Mouse (Mus musculus) hindbrain, embryonic 12.5 days (tissue): ENCODE data around the gene Npdc1. TPM values are rescaled to one million over a fixed set of nuclear protein-coding genes. Genes with fewer than 3 reads are reported as not detected.

Experiments
- ATAC-seq: fragments of 200-750 bp; cut with Nextera tagmentation; 2 replicates; pipeline ENCODE4 v1.8.0; 2017; ENCODE audit warnings: moderate TSS enrichment; ENCODE audit not compliant: low FRiP score
- H3K27ac ChIP-seq: fragments of 300-500 bp; sonication (generic); 2 replicates; pipeline ENCODE4 v1.5.1; 2016; ENCODE audit warnings: mild to moderate bottlenecking
- H3K27me3 ChIP-seq: fragments of 300-500 bp; sonication (generic); 2 replicates; pipeline ENCODE4 v1.6.1; 2016; ENCODE audit warnings: mild to moderate bottlenecking
- H3K36me3 ChIP-seq: fragments of 300-500 bp; sonication (generic); 2 replicates; pipeline ENCODE4 v1.6.1; 2016; ENCODE audit warnings: mild to moderate bottlenecking
- H3K4me1 ChIP-seq: fragments of 300-500 bp; sonication (generic); 2 replicates; pipeline ENCODE4 v1.6.1; 2016
- H3K4me2 ChIP-seq: fragments of 300-500 bp; sonication (generic); replicated peaks from 2 replicates; pipeline ENCODE4 v1.6.1; 2016; ENCODE audit warnings: mild to moderate bottlenecking
- H3K4me3 ChIP-seq: fragments of 300-500 bp; sonication (generic); 2 replicates; pipeline ENCODE4 v1.5.1; 2016; ENCODE audit warnings: mild to moderate bottlenecking
- H3K9ac ChIP-seq: fragments of 300-500 bp; sonication (generic); 2 replicates; pipeline ENCODE4 v1.6.1; 2016; ENCODE audit warnings: mild to moderate bottlenecking, moderate library complexity
- H3K9me3 ChIP-seq: fragments of 300-500 bp; sonication (generic); replicated peaks from 2 replicates; pipeline ENCODE4 v1.6.1; 2016; ENCODE audit warnings: mild to moderate bottlenecking
- WGBS: fragments of 180-500 bp; shearing (Covaris S2); methylation state at CpG from one replicate; pipeline ENCODE4 v1.1.7; 2016; 5-methylcytosine and 5-hydroxymethylcytosine counted together
- polyA plus RNA-seq: library from polyadenylated mRNA; unstranded; fragments of >200 nt; fragmentation: Nextera tagmentation; extraction: Ambion mirVana; gene quantifications from 2 replicates; pipeline ENCODE4 v1.2.1, GENCODE M21; 2016

Npdc1 gene
- polyA plus RNA-seq, 1 experiment from 2014 or later = 225 TPM

DNA sequence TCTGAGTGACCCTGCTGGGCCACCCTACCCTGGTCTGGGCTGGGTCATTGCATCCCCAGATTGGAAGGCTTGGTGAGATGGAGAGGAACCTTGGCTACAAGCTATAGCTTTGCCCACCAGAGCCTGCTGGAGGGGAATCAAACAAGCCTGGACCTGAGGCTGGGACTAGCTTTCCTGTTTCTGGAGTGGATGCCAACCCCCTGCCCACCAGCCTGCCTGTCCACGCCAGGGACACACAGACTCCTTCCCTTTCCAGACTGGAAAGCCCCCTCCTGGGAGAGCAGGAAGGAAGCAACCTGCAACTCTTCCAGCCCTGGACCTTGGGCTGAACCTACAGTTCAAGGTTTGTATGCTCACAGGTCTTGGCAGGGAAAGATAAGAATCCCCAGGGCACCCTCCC lies 24.5 kb downstream of the Npdc1 start:
- Histone ChIP-seq H3K36me3 (no peaks in the 10 kb centered on the region), H3K27me3 (peaks cover 40% of the 10 kb centered on the region), H3K27ac (no peak overlapping the region), H3K9me3 (no peaks in the 10 kb centered on the region), H3K9ac (0 out of 2 replicates have a peak overlapping the region, but pooled peaks have one; percentile 23), H3K4me2 (no peak overlapping the region), H3K4me3 (no peak overlapping the region), H3K4me1 (peaks cover 3% of the 10 kb centered on the region; the same call in 1 of the 2 replicates)
- ATAC-seq = no peak
- 64% methylated on average over 1 of the region's 1 CpGs for WGBS

DNA sequence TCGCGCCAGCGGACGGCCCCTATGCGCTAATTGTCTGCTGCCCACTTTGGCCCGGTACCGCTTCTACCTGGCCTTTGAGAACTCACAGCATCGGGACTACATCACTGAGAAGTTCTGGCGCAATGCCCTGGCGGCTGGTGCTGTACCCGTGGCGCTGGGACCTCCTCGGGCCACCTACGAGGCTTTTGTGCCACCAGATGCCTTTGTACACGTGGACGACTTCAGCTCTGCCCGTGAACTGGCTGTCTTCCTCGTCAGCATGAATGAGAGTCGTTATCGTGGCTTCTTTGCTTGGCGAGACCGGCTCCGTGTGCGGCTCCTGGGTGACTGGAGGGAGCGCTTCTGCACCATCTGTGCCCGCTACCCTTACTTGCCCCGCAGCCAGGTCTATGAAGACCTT lies 26.3 kb downstream of the Npdc1 start:
- no peaks in the 10 kb centered on the region for H3K36me3 ChIP-seq
- ATAC-seq = no peak
- WGBS = 48% methylated on average over 27 of the region's 27 CpGs

GRCm38 (mm10) chr2:25426721-25427191 lies 27.6 kb downstream of the Npdc1 start:
- no peak overlapping the region for H3K27ac ChIP-seq
- WGBS = 40% methylated on average over 5 of the region's 5 CpGs

More for the DNA sequence above, 26.3 kb downstream of the Npdc1 start:
- H3K9me3 ChIP-seq = no peaks in the 10 kb centered on the region
- H3K27me3 ChIP-seq = peaks cover 52% of the 10 kb centered on the region
- H3K4me3 ChIP-seq = no peak overlapping the region
- H3K4me1 ChIP-seq = peaks cover 19% of the 10 kb centered on the region
- H3K9ac ChIP-seq = no peak overlapping the region
- H3K27ac ChIP-seq = no peak overlapping the region
- no peak overlapping the region for H3K4me2 ChIP-seq

GRCm38 (mm10) chr2:25427256-25427655 lies 28.1 kb downstream of the Npdc1 start:
- Histone ChIP-seq H3K4me3 (no peak overlapping the region), H3K9me3 (no peaks in the 10 kb centered on the region), H3K4me1 (peaks cover 31% of the 10 kb centered on the region), H3K27me3 (peaks cover 56% of the 10 kb centered on the region), H3K36me3 (no peaks in the 10 kb centered on the region), H3K27ac (no peak overlapping the region), H3K4me2 (no peak overlapping the region), H3K9ac (no peak overlapping the region)
- ATAC-seq = no peak
- 89% methylated on average over 5 of the region's 5 CpGs for WGBS

More at GRCm38 (mm10) chr2:25426721-25427191, 27.6 kb downstream of the Npdc1 start:
- Histone ChIP-seq H3K9ac (no peak overlapping the region), H3K4me1 (peaks cover 31% of the 10 kb centered on the region), H3K4me2 (no peak overlapping the region), H3K27me3 (peaks cover 56% of the 10 kb centered on the region), H3K9me3 (no peaks in the 10 kb centered on the region), H3K4me3 (no peak overlapping the region), H3K36me3 (no peaks in the 10 kb centered on the region)
- no peak for ATAC-seq

DNA sequence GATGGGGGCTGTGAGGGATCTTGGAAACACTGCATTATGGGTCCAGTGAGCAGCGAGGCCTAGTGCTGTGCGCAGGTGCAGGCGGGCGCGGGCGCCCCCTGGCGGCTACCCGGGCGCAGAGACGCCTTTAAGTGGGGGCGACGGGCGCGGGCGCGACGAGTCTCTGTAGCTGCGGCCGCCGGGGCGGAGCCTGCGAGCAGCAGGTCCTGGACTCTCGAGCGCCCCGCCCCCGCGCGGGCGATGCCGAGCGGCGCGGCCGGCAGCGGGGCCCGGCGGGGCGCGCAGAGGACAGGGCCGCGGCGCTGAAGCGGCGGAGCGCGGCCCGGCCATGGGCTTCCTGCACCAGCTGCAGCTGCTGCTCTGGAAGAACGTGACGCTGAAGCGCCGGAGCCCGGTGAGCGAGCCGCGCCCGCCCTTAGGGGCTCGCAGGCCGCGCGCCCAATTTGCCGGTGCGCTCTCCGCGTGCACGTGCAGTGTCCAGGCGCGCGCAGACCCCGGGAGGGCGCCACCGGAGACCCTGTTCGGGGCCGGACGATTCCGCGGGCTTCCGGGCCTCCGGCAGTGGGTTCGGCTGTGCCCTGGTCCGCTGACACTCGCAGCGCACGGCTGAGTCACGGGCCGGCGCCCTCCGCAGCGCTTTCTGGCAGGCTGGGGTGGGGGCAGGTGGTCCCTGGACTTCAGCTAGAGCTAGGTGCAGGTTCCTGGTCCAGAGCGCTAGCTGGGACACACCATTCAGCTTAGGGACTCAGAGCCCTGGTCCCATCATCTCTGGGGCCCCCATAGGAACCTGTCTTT lies 29.5 kb downstream of the Npdc1 start, which contains the start of gene Abca2:
Abca2 (plus strand) TSS at position 262 of the 795 bp plus-strand sequence.
- H3K27ac ChIP-seq = peak within 1 kb of the TSS; percentile 82
- peak within 1 kb of the TSS; percentile 86 for H3K9ac ChIP-seq
- peak within 1 kb of the TSS; percentile 63 for H3K4me3 ChIP-seq
- peak within 1 kb of the TSS; percentile 80 for H3K4me2 ChIP-seq
- under 1% methylated on average over 69 of the region's 89 CpGs for WGBS
- H3K27me3 ChIP-seq = peaks cover 54% of the 10 kb centered on the region
- H3K4me1 ChIP-seq = peaks cover 31% of the 10 kb centered on the region
- peak; percentile 89 for ATAC-seq
- no peaks in the 10 kb centered on the region for H3K9me3 ChIP-seq
- H3K36me3 ChIP-seq = peaks cover 5% of the 10 kb centered on the region; the same call in 1 of the 2 replicates

GRCm38 (mm10) chr2:25429435-25430180 lies 30.5 kb downstream of the Npdc1 start:
- WGBS = 75% methylated on average over 5 of the region's 5 CpGs
- peaks cover 9% of the 10 kb centered on the region; the same call in 1 of the 2 replicates for H3K36me3 ChIP-seq
- H3K27ac ChIP-seq = no peak overlapping the region
- H3K4me3 ChIP-seq = peak overlapping the region; percentile 63
- peak overlapping the region; percentile 80 for H3K4me2 ChIP-seq
- peak overlapping the region; percentile 86 for H3K9ac ChIP-seq
- no peak for ATAC-seq
- no peaks in the 10 kb centered on the region for H3K9me3 ChIP-seq
- H3K27me3 ChIP-seq = peaks cover 45% of the 10 kb centered on the region
- peaks cover 31% of the 10 kb centered on the region for H3K4me1 ChIP-seq

DNA sequence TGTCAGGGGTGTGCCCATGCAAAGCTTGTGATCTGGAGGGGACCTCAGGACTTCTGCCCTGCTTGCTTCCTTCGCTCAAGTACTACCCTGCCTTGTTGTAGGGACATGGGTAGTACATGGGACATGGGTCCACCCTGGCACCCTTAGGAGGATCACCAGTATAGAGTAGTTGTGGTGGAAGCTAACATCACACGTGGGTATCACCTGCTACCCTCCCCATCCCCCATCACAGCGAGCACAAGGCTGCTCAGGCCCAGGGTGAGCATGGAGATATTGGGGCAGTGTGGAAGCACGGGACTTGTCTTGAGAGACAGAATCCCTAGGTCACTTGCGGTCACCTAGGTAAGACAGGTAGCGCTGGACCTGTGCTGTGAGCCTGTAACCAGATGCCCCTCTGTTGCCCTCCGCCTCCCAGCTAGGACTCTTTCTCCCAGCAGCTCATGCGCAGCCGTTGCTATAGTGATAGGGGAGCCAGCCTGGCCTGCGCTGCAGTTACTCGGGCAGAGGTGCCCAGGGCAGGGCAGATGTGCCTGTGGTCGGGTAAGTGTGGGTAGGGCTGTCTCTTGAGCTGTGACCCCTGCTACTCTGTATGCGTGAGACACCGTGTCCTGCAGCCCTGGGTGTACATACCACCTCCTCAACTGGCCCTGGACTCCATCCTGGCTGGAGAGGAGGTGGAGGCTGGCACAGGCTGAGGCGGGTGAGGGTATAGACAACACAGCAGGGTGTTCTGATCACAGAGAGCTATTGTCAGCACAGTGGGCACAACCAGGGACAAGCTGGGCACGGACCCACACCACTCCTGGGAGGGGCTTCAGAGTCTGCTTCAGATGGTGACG lies 31.5 kb downstream of the Npdc1 start:
- no peak overlapping the region for H3K27ac ChIP-seq
- no peaks in the 10 kb centered on the region for H3K9me3 ChIP-seq
- ATAC-seq = peak; percentile 7; the same call in 1 of the 2 replicates
- no peak overlapping the region; the same call in 1 of the 2 replicates for H3K4me3 ChIP-seq
- peaks cover 35% of the 10 kb centered on the region for H3K27me3 ChIP-seq
- no peak overlapping the region for H3K9ac ChIP-seq
- H3K36me3 ChIP-seq = peaks cover 17% of the 10 kb centered on the region
- H3K4me1 ChIP-seq = peaks cover 31% of the 10 kb centered on the region
- H3K4me2 ChIP-seq = peak overlapping the region; percentile 80
- WGBS = 56% methylated on average over 17 of the region's 17 CpGs

DNA sequence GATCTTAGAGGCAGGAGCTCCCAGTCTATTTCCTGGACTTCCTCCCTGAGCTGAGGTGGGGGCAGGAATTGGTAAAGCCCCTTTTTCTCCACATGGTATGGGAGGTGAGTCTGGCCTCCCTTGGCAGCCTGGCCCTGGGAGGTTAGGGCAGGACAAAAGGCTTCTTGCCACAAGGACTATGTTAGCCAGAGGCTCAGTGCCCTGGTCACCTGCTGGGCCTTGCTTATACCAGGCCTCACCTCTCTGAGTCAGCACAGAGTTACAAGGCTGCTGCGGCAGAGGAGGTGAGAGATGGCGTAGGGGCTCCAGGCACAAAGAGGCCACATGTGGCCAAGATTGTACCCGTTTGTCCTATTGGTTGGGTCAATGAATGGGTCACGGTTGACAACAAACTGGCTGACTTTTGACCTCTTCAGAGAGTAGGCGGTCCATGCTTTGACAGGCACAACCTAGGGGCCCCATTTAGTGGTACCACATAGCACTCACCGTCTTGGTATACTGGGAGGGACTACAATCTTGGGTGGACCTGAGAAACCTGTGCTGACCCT lies 32.2 kb downstream of the Npdc1 start:
- 41% methylated on average over 6 of the region's 6 CpGs for WGBS
- Histone ChIP-seq H3K4me1 (peaks cover 31% of the 10 kb centered on the region), H3K4me3 (no peak overlapping the region; the same call in 1 of the 2 replicates), H3K4me2 (no peak overlapping the region), H3K9ac (no peak overlapping the region), H3K27ac (no peak overlapping the region), H3K36me3 (peaks cover 25% of the 10 kb centered on the region), H3K27me3 (peaks cover 28% of the 10 kb centered on the region), H3K9me3 (no peaks in the 10 kb centered on the region)
- ATAC-seq = no peak

- no peak overlapping the region for H3K4me2 ChIP-seq
- H3K4me3 ChIP-seq = no peak overlapping the region
- no peak overlapping the region for H3K27ac ChIP-seq
- no peak overlapping the region for H3K9ac ChIP-seq
- H3K27me3 ChIP-seq = peaks cover 24% of the 10 kb centered on the region
- peaks cover 31% of the 10 kb centered on the region for H3K4me1 ChIP-seq
- 79% methylated on average over 11 of the region's 11 CpGs for WGBS
- no peaks in the 10 kb centered on the region for H3K9me3 ChIP-seq
- no peak for ATAC-seq
- peaks cover 34% of the 10 kb centered on the region for H3K36me3 ChIP-seq
Observed at GRCm38 (mm10) chr2:25432326-25433098, 33.4 kb downstream of the Npdc1 start.

DNA sequence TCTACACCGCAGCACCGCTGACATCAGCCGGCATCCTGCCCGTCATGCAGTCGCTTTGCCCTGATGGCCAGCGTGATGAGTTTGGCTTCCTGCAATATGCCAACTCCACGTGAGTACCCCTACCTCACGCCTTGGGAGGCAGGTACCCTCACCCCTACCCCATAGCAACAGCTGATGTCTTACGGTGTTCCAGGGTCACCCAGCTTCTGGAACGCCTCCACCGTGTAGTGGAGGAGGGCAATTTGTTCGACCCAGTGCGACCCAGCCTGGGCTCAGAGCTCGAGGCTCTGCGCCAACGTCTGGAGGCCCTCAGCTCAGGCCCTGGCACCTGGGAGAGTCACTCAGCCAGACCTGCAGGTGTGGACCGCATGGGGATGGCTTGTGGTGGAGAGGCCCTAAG lies 34.0 kb downstream of the Npdc1 start:
- Histone ChIP-seq H3K4me2 (no peak overlapping the region), H3K27ac (no peak overlapping the region), H3K36me3 (peaks cover 40% of the 10 kb centered on the region), H3K27me3 (peaks cover 24% of the 10 kb centered on the region), H3K4me3 (no peak overlapping the region), H3K4me1 (peaks cover 31% of the 10 kb centered on the region), H3K9ac (no peak overlapping the region), H3K9me3 (no peaks in the 10 kb centered on the region)
- no peak for ATAC-seq
- 90% methylated on average over 17 of the region's 17 CpGs for WGBS

DNA sequence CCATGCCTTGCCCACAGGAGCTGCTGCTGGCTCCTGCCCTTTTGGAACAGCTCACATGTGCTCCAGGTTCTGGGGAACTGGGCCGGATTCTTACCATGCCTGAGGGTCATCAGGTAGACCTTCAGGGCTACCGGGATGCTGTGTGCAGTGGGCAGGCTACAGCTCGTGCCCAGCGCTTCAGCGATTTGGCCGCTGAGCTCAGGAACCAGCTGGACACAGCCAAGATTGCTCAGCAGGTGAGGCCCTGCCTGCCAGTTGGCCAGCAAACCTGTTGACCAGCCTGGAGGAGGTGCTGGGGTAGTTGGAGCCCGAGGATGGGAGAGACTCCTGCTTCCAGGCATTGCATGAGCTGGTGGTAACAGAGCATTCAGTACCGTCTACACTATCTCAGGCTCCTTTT lies 35.1 kb downstream of the Npdc1 start:
- peaks cover 22% of the 10 kb centered on the region for H3K27me3 ChIP-seq
- ATAC-seq = no peak
- peaks cover 24% of the 10 kb centered on the region for H3K4me1 ChIP-seq
- peaks cover 52% of the 10 kb centered on the region for H3K36me3 ChIP-seq
- H3K9me3 ChIP-seq = no peaks in the 10 kb centered on the region
- WGBS = 90% methylated on average over 8 of the region's 8 CpGs
- no peak overlapping the region for H3K4me2 ChIP-seq
- no peak overlapping the region for H3K4me3 ChIP-seq
- no peak overlapping the region for H3K9ac ChIP-seq
- H3K27ac ChIP-seq = no peak overlapping the region
